Mouse (Mus musculus): ENCODE results near the gene Ppp1r3c.

The Ppp1r3c gene

GRCm38 (mm10) chr19:36733191-36733943 is 3.1 kb downstream of the Ppp1r3c start:
- no peak for TF ChIP-seq GATA4 (IDR thresholded peaks at IDR 0.05; ENCODE audit: insufficient replicate concordance, low read length)

GRCm38 (mm10) chr19:36731310-36731709 is 5.1 kb downstream of the Ppp1r3c start:
- no peak for TF ChIP-seq GATA4 (IDR thresholded peaks at IDR 0.05; ENCODE audit: insufficient replicate concordance, low read length)

GRCm38 (mm10) chr19:36728741-36729460 is 7.6 kb downstream of the Ppp1r3c start:
- no peak for TF ChIP-seq GATA4 (IDR thresholded peaks at IDR 0.05; ENCODE audit: insufficient replicate concordance, low read length)

GRCm38 (mm10) chr19:36724970-36725369 is 11.5 kb downstream of the Ppp1r3c start:
- TF ChIP-seq GATA4 (IDR thresholded peaks at IDR 0.05; ENCODE audit: insufficient replicate concordance, low read length), result no peak

- TF ChIP-seq GATA4 (IDR thresholded peaks at IDR 0.05; ENCODE audit: insufficient replicate concordance, low read length), result no peak
These were observed 15.3 kb downstream of the Ppp1r3c start for GRCm38 (mm10) chr19:36721139-36721538.

GRCm38 (mm10) chr19:36716221-36716620 is 20.2 kb downstream of the Ppp1r3c start:
- no peak for TF ChIP-seq GATA4 (IDR thresholded peaks at IDR 0.05; ENCODE audit: insufficient replicate concordance, low read length)

GRCm38 (mm10) chr19:36715591-36715990 is 20.9 kb downstream of the Ppp1r3c start:
- TF ChIP-seq GATA4 (IDR thresholded peaks at IDR 0.05; ENCODE audit: insufficient replicate concordance, low read length), result no peak

- no peak for TF ChIP-seq GATA4 (IDR thresholded peaks at IDR 0.05; ENCODE audit: insufficient replicate concordance, low read length)
These were observed 22.0 kb downstream of the Ppp1r3c start for GRCm38 (mm10) chr19:36714492-36714891.

- TF ChIP-seq GATA4 (IDR thresholded peaks at IDR 0.05; ENCODE audit: insufficient replicate concordance, low read length), result no peak
These were observed 23.4 kb downstream of the Ppp1r3c start for GRCm38 (mm10) chr19:36713092-36713491.

GRCm38 (mm10) chr19:36706195-36706594 is 30.3 kb downstream of the Ppp1r3c start:
- no peak for TF ChIP-seq GATA4 (IDR thresholded peaks at IDR 0.05; ENCODE audit: insufficient replicate concordance, low read length)

GRCm38 (mm10) chr19:36705286-36706146 is 30.9 kb downstream of the Ppp1r3c start:
- 0 out of 2 replicates have a peak, but pooled peaks have one; percentile 24 for TF ChIP-seq GATA4 (IDR thresholded peaks at IDR 0.05; ENCODE audit: insufficient replicate concordance, low read length)

GRCm38 (mm10) chr19:36704763-36705162 is 31.7 kb downstream of the Ppp1r3c start:
- TF ChIP-seq GATA4 (IDR thresholded peaks at IDR 0.05; ENCODE audit: insufficient replicate concordance, low read length), result no peak

GRCm38 (mm10) chr19:36701809-36702622 is 34.4 kb downstream of the Ppp1r3c start:
- no peak for TF ChIP-seq GATA4 (IDR thresholded peaks at IDR 0.05; ENCODE audit: insufficient replicate concordance, low read length)

GRCm38 (mm10) chr19:36701366-36701765 is 35.1 kb downstream of the Ppp1r3c start:
- TF ChIP-seq GATA4 (IDR thresholded peaks at IDR 0.05; ENCODE audit: insufficient replicate concordance, low read length), result no peak

- no peak for TF ChIP-seq GATA4 (IDR thresholded peaks at IDR 0.05; ENCODE audit: insufficient replicate concordance, low read length)
These were observed 35.5 kb downstream of the Ppp1r3c start for GRCm38 (mm10) chr19:36700937-36701336.

Measured in liver, adult (tissue).